Mouse (Mus musculus) liver, embryonic 11.5 days (tissue): ENCODE measurements at regions not wholly inside any gene's neighbourhood (a gene's known extent, or its start where the extent isn't known, plus 50 kb on each side); places are given as distances from the start of the nearest gene placed in this dataset.

Experiments
- ATAC-seq: fragments of 200-750 bp; cut with Nextera tagmentation; replicated peaks from 2 replicates; pipeline ENCODE4 v1.8.0; 2017; ENCODE audit warnings: moderate number of reproducible peaks, mild to moderate bottlenecking, moderate TSS enrichment, moderate library complexity; ENCODE audit not compliant: low FRiP score
- DNase-seq: peaks from one replicate; pipeline ENCODE4 v3.0.0-alpha.2; 2017; ENCODE audit warnings: low spot score
- H3K27ac ChIP-seq: fragments of 300-500 bp; sonication (generic); 2 replicates; pipeline ENCODE4 v1.5.1; 2014; ENCODE audit warnings: mild to moderate bottlenecking, low read depth, low read length, control low read depth
- H3K27me3 ChIP-seq: fragments of 300-500 bp; sonication (generic); replicated peaks from 2 replicates; pipeline ENCODE4 v1.6.1; 2014; ENCODE audit warnings: low read length, mixed read lengths; ENCODE audit not compliant: control insufficient read depth, insufficient read depth
- H3K36me3 ChIP-seq: fragments of 300-500 bp; sonication (generic); 2 replicates; pipeline ENCODE4 v1.6.1; 2014; ENCODE audit warnings: mild to moderate bottlenecking, low read length, moderate library complexity, mixed read lengths; ENCODE audit not compliant: control insufficient read depth, insufficient read depth
- H3K4me1 ChIP-seq: fragments of 300-500 bp; sonication (generic); replicated peaks from 2 replicates; pipeline ENCODE4 v1.6.1; 2014; ENCODE audit warnings: low read length, mixed read lengths; ENCODE audit not compliant: control insufficient read depth, insufficient read depth
- H3K4me2 ChIP-seq: fragments of 300-500 bp; sonication (generic); 2 replicates; pipeline ENCODE4 v1.6.1; 2014; ENCODE audit warnings: mild to moderate bottlenecking, control low read depth, moderate library complexity
- H3K4me3 ChIP-seq: fragments of 300-500 bp; sonication (generic); 2 replicates; pipeline ENCODE4 v1.5.1; 2014; ENCODE audit warnings: low read depth, low read length, control low read depth
- H3K9ac ChIP-seq: fragments of 300-500 bp; sonication (generic); 2 replicates; pipeline ENCODE4 v1.6.1; 2014; ENCODE audit warnings: low read depth, low read length, control low read depth
- H3K9me3 ChIP-seq: fragments of 300-500 bp; sonication (generic); 2 replicates; pipeline ENCODE4 v1.6.1; 2016; ENCODE audit warnings: low read length, inconsistent platforms, mixed read lengths; ENCODE audit not compliant: control insufficient read depth
- WGBS: fragments of 180-500 bp; shearing (Covaris S2); extraction: QIAGEN DNeasy Blood & Tissue Kit; methylation state at CpG from one replicate; pipeline ENCODE4 v1.1.7; 2014; 5-methylcytosine and 5-hydroxymethylcytosine counted together

DNA sequence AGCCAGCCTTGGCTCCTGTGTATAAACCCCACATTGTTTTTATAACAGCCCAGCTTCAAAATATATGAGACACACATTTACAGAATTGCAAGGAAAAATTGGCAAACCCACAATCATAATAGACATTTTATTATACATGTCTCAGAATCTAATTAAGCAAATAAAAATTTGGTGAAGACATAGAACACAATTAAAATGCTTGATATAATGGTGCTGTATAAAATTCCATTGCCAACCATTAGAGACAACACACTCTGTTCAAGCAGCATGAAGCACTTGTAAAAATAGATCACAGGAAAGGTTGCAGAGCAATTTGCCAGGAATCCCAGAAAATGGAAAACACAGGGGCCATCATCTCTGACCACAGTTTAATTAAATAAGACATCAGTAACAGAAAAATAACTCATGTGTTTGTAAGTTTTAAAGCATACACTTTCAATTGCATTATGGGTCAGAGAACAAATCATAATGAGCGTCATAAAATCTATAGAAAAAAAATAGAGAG, 229.2 kb downstream of the Pdcd6ip start:
- Histone ChIP-seq H3K4me1 (no peaks in the 10 kb centered on the region), H3K36me3 (no peaks in the 10 kb centered on the region), H3K27ac (no peak overlapping the region), H3K9me3 (0 out of 2 replicates have a peak, but pooled peaks cover 6% of the 10 kb centered on the region), H3K9ac (no peak overlapping the region), H3K4me3 (no peak overlapping the region), H3K27me3 (no peaks in the 10 kb centered on the region), H3K4me2 (no peak overlapping the region)
- DNase-seq: no peak
- ATAC-seq: no peak
- WGBS: 90% methylated on average over 1 of the region's 1 CpGs

- no peak overlapping the region for H3K4me2 ChIP-seq
These were observed 236.3 kb downstream of the Pdcd6ip start for GRCm38 (mm10) chr9:113471781-113472180.

GRCm38 (mm10) chr9:113462888-113463287, 245.2 kb downstream of the Pdcd6ip start:
- H3K4me1 ChIP-seq: no peaks in the 10 kb centered on the region
- 55% methylated on average over 2 of the region's 2 CpGs for WGBS
- H3K4me3 ChIP-seq: no peak overlapping the region
- ATAC-seq (no peak), DNase-seq (no peak)
- H3K27me3 ChIP-seq: no peaks in the 10 kb centered on the region
- H3K9ac ChIP-seq: no peak overlapping the region
- no peak overlapping the region for H3K4me2 ChIP-seq
- no peak overlapping the region for H3K27ac ChIP-seq
- H3K9me3 ChIP-seq: no peaks in the 10 kb centered on the region
- no peaks in the 10 kb centered on the region for H3K36me3 ChIP-seq

More at GRCm38 (mm10) chr9:113471781-113472180, 236.3 kb downstream of the Pdcd6ip start:
- DNase-seq (no peak), ATAC-seq (no peak)
- H3K36me3 ChIP-seq: no peaks in the 10 kb centered on the region
- H3K27ac ChIP-seq: no peak overlapping the region
- H3K27me3 ChIP-seq: no peaks in the 10 kb centered on the region
- no peaks in the 10 kb centered on the region for H3K9me3 ChIP-seq
- no peaks in the 10 kb centered on the region for H3K4me1 ChIP-seq
- 79% methylated on average over 6 of the region's 6 CpGs for WGBS
- H3K9ac ChIP-seq: no peak overlapping the region
- no peak overlapping the region for H3K4me3 ChIP-seq

- Histone ChIP-seq H3K9ac (no peak overlapping the region), H3K27me3 (no peaks in the 10 kb centered on the region), H3K4me1 (no peaks in the 10 kb centered on the region), H3K36me3 (no peaks in the 10 kb centered on the region), H3K27ac (no peak overlapping the region), H3K4me3 (no peak overlapping the region), H3K4me2 (no peak overlapping the region), H3K9me3 (no peaks in the 10 kb centered on the region)
- 93% methylated on average over 1 of the region's 1 CpGs for WGBS
- ATAC-seq (no peak), DNase-seq (no peak)
These were observed 245.7 kb downstream of the Pdcd6ip start for GRCm38 (mm10) chr9:113462267-113462887.

DNA sequence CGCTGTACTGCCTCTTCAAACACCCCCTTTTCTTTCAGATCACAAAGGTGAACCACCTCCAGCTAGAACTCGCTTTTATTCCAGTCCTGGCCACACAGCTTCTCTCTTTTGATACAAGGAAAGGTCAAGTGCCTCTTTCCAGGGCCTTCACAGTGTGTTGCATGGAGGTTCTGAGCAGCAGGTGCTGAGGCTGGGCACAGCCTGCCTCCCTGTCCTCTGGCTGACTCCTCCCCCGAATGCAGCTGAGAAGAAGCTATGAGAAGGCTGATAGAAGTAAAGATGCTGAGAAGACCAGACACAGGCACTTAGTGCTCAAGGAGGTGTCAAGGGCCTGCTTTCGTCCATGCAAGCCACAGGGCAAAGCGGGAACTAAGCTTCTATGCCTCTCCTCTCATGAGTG, 248.2 kb downstream of the Pdcd6ip start:
- no peak overlapping the region for H3K27ac ChIP-seq
- no peak overlapping the region for H3K9ac ChIP-seq
- H3K27me3 ChIP-seq: no peaks in the 10 kb centered on the region
- H3K4me2 ChIP-seq: no peak overlapping the region
- H3K4me1 ChIP-seq: no peaks in the 10 kb centered on the region
- no peaks in the 10 kb centered on the region for H3K9me3 ChIP-seq
- no peak for ATAC-seq
- DNase-seq: no peak
- no peak overlapping the region for H3K4me3 ChIP-seq
- H3K36me3 ChIP-seq: no peaks in the 10 kb centered on the region
- WGBS: 64% methylated on average over 5 of the region's 5 CpGs

- no peaks in the 10 kb centered on the region for H3K27me3 ChIP-seq
- H3K9me3 ChIP-seq: no peaks in the 10 kb centered on the region
- H3K4me3 ChIP-seq: no peak overlapping the region
- 55% methylated on average over 2 of the region's 2 CpGs for WGBS
- no peak overlapping the region for H3K4me2 ChIP-seq
- H3K36me3 ChIP-seq: no peaks in the 10 kb centered on the region
- no peaks in the 10 kb centered on the region for H3K4me1 ChIP-seq
- no peak for ATAC-seq
- H3K9ac ChIP-seq: no peak overlapping the region
- DNase-seq: no peak
- H3K27ac ChIP-seq: no peak overlapping the region
These were observed 248.8 kb downstream of the Pdcd6ip start for GRCm38 (mm10) chr9:113459221-113459620.

DNA sequence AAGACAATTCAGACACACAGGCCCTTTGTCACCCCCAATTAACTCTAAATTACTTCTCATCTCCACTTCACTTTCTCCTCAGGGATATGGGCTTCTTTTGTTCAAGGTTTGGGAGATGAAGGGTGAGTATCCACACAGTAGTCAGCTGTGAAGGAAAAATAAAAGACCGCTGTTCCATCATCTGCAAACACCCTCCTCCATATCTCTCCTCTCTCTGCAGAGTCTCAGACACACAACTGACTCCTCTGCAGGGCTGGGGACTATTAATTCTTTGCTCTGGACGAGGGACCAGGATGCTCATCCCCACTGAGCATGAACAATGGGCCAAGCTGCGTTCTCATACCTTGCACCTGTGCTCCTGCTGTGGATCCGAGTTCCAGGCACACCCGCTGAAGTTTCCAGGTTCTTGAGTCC, 249.3 kb downstream of the Pdcd6ip start:
- 36% methylated on average over 5 of the region's 5 CpGs for WGBS
- Histone ChIP-seq H3K36me3 (no peaks in the 10 kb centered on the region), H3K4me3 (no peak overlapping the region), H3K4me1 (no peaks in the 10 kb centered on the region), H3K27ac (no peak overlapping the region), H3K9me3 (no peaks in the 10 kb centered on the region), H3K4me2 (no peak overlapping the region), H3K27me3 (no peaks in the 10 kb centered on the region), H3K9ac (no peak overlapping the region)
- DNase-seq (no peak), ATAC-seq (no peak)

- no peak overlapping the region for H3K27ac ChIP-seq
- no peak overlapping the region for H3K4me2 ChIP-seq
- 79% methylated on average over 13 of the region's 13 CpGs for WGBS
- no peak for DNase-seq
- H3K4me1 ChIP-seq: no peaks in the 10 kb centered on the region
- no peak overlapping the region for H3K4me3 ChIP-seq
- H3K27me3 ChIP-seq: no peaks in the 10 kb centered on the region
- no peaks in the 10 kb centered on the region for H3K9me3 ChIP-seq
- no peak for ATAC-seq
- H3K9ac ChIP-seq: no peak overlapping the region
- H3K36me3 ChIP-seq: no peaks in the 10 kb centered on the region
These were observed 250.7 kb downstream of the Pdcd6ip start for GRCm38 (mm10) chr9:113457169-113457850.

DNA sequence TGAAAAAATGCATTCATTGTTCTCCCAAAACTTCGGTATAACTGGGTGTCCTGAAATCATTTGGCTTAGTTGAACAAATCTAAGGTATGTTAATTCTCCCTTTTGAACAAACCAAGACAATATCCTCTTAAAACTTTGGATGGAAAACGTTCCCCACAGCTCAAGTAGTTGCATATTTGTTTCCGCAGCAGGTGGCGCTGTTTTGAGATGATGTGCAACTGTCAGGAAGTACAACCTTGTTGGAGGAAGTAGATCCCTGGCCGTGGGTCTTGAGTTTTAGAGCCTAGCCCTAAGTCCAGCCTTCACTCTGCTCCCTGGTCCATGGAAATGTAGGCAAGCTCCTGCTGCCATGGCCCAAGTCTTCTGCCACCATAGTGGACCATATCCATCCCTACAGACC, 252.5 kb downstream of the Pdcd6ip start:
- DNase-seq: no peak
- WGBS: 65% methylated on average over 5 of the region's 5 CpGs
- no peaks in the 10 kb centered on the region for H3K36me3 ChIP-seq
- no peak for ATAC-seq
- no peak overlapping the region for H3K4me2 ChIP-seq
- H3K4me1 ChIP-seq: no peaks in the 10 kb centered on the region
- no peaks in the 10 kb centered on the region for H3K27me3 ChIP-seq
- no peaks in the 10 kb centered on the region for H3K9me3 ChIP-seq
- no peak overlapping the region for H3K4me3 ChIP-seq
- no peak overlapping the region for H3K9ac ChIP-seq
- H3K27ac ChIP-seq: no peak overlapping the region
